Mouse (Mus musculus): ENCODE data around the gene Adgrb3. TPM values are rescaled to one million over a fixed set of nuclear protein-coding genes. Genes with fewer than 3 reads are reported as not detected.
"Not testable (repeated sequence)": the region's sequence is repeated elsewhere in the genome, so short reads cannot be mapped to it uniquely, and the experiment has no call there.

Adgrb3 gene
- total RNA-seq, 1 experiment from 2014 or later, result 1.5 TPM

DNA sequence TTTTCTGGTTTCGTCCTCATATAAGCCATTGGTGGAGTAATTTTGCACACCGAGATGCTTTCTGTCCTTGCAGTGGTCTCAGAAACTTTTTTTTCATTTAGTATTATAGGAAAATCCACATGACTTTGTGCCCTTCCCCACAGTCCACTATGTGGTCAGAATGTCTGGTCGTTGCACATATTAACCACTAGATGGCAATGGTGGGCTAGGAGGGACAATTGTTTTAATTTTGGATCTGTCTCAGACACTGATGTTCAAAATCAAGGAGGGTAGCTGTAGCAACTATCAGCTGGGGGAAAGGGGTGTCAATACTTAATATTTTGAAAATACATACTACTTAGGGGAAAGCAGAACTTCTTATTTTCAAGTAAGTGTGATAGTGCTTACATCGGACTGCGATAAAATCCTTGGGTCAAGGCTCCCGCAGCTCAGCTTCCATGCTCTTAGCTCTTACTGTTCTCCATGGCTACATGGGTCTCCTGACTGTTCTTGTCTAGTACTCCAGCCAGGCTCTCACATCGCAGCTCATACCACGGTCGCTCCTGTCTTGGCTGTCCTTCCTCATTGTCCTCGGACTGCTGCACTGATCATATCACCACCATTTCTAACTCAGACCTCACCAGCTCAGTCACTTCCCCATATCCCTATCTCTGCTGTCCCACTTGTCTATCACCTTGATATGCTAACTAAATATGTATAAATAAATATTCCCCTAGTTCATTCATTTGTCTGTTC lies 319.0 kb downstream of the Adgrb3 start:
- DNase-seq, result peak; percentile 17

GRCm38 (mm10) chr1:25504313-25504712 lies 325.2 kb downstream of the Adgrb3 start:
- no peak for DNase-seq

DNA sequence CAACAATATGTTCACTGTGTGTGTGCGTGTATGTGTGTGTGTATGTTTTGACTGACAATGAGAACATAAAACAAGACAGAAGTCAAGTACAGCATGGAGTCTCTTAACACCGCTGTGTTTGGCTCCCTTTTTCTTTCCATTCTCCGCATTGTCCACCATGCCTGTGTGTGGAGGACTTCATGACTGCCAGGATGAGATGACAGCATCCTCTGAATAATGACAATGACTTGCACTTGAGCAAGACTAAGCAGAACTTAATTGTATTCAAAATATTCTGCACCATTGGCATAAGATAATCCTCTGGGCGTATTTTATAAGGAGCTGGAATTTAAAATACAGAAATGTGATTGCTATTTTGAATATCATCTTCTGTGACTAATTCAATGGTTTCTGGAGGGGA lies 326.0 kb downstream of the Adgrb3 start:
- no peak for DNase-seq

GRCm38 (mm10) chr1:25495202-25495914 lies 334.1 kb downstream of the Adgrb3 start:
- no peak for DNase-seq

GRCm38 (mm10) chr1:25491503-25491902 lies 338.0 kb downstream of the Adgrb3 start:
- no peak for DNase-seq

DNA sequence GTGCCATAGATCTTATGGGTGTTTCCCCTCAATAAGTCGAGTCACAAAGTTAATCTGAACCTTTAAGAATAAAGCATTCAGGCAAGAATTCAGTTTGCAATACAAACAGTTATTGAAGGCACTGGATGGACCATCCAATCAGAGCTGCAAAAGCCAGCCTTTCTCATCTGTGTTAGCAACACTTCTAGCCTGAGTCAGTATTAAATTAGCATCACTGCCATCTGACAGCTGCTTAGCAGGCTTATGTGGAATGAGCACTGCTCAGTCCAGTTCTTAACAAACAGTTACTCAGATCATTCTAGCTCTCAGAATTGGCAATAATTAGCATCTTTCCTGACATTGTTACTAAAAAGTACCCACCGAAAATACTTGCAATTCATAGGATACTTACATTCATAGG lies 339.3 kb downstream of the Adgrb3 start:
- no peak for DNase-seq

DNA sequence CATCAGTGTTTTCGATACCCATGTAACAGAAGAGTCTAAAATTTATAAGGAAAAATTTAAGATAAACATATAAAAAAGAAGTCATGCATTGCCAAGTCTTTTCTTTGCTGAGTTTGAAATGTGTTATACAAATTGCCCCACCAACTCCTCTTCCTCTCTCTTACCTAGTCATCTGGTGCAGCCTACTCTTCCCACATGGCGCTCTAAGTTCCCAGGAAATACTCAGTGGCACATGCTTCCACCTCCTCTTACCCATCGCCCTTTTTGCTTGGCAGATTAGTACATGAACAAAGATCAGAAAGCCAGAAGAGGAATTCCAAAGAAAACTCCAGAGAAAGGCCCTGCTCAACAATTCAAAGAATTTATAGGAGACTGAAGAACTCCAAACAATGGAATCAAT lies 353.8 kb downstream of the Adgrb3 start:
- no peak for DNase-seq

DNA sequence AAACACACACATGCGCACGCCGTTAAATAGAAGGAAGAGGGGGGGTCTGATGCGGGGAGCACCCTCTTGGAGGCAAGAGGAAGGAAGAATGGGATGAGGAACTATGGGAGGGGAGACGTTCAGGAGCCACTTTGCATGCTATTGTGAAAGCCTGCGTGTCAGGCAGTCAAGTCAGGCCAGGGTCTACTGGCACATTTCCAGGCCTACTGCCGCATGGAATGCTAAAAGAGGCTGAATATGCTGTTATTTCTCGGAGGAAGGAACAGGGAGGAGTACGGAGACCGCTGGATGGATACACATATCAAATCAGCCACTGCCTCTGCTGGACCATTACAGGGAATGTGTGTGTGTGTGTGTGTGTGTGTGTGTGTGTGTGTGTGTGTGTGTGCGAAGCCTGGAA lies 355.0 kb downstream of the Adgrb3 start:
- no peak for DNase-seq

GRCm38 (mm10) chr1:25471612-25472011 lies 357.9 kb downstream of the Adgrb3 start:
- not testable (repeated sequence) for DNase-seq

- DNase-seq, result no peak
Observed at GRCm38 (mm10) chr1:25462612-25463011, 366.9 kb downstream of the Adgrb3 start.

- DNase-seq, result no peak
Observed at GRCm38 (mm10) chr1:25435506-25435905, 394.0 kb downstream of the Adgrb3 start.

DNA sequence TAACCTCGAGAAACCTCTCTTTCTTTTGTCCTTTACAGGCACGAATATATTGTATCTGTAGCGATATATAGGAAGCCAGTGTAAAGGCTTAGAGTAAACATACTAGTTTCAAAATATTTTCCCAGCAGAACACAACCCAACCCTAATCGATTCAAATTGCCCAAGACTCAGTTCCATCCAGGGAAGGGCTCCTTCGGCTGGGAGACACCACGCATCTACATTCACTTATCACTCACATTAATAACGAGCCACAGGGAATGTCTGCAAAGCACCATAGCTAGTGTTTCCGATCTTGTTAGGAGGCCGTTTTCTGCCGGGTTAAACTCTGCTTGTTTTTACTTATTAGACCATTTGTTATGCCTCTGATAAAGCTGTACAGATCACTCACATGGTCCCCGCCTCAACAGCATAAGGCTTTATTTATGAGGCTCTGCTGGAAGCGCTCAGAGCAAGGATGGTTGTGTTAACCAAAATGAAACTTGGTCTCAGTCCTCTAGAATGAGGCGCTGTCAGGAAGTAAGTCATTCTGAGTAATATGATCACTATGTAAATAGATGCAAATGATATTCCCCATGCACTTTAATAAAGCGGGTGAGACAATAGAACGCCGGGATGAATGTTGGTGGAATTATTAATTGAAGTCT lies 399.2 kb downstream of the Adgrb3 start:
- no peak for DNase-seq

GRCm38 (mm10) chr1:25420701-25421100 lies 408.8 kb downstream of the Adgrb3 start:
- no peak for DNase-seq

- no peak for DNase-seq
Observed at GRCm38 (mm10) chr1:25419378-25419777, 410.1 kb downstream of the Adgrb3 start.

GRCm38 (mm10) chr1:25415084-25415483 lies 414.4 kb downstream of the Adgrb3 start:
- DNase-seq, result no peak

- DNase-seq, result no peak
Observed at GRCm38 (mm10) chr1:25364186-25364585, 465.3 kb downstream of the Adgrb3 start.

GRCm38 (mm10) chr1:25358554-25358953 lies 471.0 kb downstream of the Adgrb3 start:
- DNase-seq, result no peak

- no peak for DNase-seq
Observed at GRCm38 (mm10) chr1:25355486-25355885, 474.0 kb downstream of the Adgrb3 start.

DNA sequence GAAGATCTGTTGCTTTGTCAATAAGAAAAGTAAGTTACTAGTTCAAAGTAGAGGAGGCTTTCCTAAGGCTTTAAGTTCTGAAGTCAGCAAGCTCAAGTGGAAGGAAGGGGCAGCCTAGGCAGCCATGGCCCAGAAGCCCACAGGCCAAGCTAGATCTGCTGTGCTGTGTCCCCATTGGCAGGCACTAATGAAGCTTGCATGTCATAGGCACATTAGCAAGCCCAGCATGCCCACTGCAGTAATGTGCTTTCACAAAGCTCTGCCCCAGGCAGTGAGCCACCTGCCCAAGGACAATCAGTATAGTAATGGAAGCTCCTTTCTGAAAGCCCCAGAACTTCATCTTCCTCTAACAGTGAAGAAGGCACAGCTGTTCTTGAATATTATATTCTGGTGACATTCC lies 484.6 kb downstream of the Adgrb3 start:
- no peak for DNase-seq

DNA sequence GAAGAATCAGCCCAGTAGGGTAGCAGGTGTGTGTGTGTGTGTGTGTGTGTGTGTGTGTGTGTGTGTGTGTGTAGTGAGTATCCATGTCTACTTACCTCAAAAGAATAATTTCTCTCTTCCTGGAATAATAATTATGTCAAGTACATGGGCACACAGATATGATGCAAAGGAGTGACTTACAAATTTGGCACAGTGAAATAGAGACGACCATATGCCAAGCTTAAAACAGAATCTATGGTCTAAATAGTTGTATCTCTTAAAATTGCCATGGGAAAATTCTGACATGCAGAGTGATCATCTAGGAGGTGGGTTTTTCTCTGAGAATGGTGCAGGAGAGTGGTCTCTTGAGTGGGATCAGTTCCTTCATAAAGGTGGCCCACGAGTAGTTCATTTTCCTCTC lies 504.1 kb downstream of the Adgrb3 start:
- DNase-seq, result no peak

DNA sequence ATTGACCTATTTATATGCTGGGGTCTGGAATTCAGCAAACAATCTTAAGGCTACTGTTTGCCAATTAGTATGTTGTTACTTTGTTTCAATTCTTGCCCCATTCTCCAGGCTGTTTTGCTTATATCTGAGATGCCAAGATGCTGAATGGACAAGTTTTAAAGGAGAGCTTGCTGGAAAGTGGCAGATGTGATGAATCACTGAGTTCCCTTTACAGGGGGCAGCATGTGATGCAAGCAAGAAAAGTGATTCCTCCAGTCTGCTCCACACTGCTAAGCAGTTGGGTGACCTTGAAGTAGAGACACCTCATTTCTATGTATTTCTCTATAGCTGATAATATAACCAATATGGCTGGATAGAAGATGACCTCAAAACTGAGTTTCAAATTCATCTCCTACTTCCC lies 512.4 kb downstream of the Adgrb3 start:
- no peak for DNase-seq

DNA sequence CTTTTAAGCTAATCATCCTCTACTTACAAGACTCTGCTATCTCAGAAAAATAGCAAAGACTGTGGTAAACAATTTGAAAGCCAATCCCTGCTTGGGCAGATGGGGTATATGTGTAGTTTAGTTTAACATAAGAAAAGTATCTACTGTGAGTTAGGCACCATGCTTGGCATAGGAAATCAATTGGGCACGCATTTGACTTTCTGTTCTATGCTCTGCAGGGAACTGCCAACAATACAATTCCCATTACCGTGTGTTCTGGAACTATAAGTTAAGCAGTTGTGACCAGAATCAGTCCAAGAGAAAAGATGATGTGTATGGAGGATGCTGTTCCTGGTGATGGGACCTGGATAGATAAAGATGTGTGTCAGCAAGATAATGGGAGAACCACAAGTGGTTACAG lies 517.2 kb downstream of the Adgrb3 start:
- no peak for DNase-seq

GRCm38 (mm10) chr1:25310066-25310465 lies 519.4 kb downstream of the Adgrb3 start:
- no peak for DNase-seq

Data from adrenal gland, postnatal 14 days (tissue).